Mouse (Mus musculus) brown adipose tissue, adult 24 weeks (tissue): ENCODE measurements around the gene C530008M17Rik. TPM values are rescaled to one million over a fixed set of nuclear protein-coding genes. Genes with fewer than 3 reads are reported as not detected.
A peak's percentile ranks its signal among the peaks of the same experiment; 100 is the strongest.

ENCODE experiments used
- H3K27ac ChIP-seq: fragments of 200-500 bp; replicated peaks from 2 replicates; pipeline ENCODE4 v1.5.1; 2012; ENCODE audit warnings: low read depth, mild to moderate bottlenecking, low read length
- H3K4me1 ChIP-seq: fragments of 200-500 bp; 2 replicates; pipeline ENCODE4 v1.6.1; 2012; ENCODE audit warnings: low read length, mixed read lengths; ENCODE audit not compliant: control insufficient read depth, insufficient read depth, insufficient read length
- H3K4me3 ChIP-seq: fragments of 200-500 bp; 2 replicates; pipeline ENCODE4 v1.5.1; 2012; ENCODE audit warnings: low read depth, mild to moderate bottlenecking, low read length, moderate library complexity; ENCODE audit not compliant: insufficient read depth
- polyA plus RNA-seq: library from polyadenylated mRNA; stranded (reverse); fragments of >200 nt; gene quantifications from 2 replicates; pipeline ENCODE4 v1.2.4, GENCODE M21; 2012; ENCODE audit not compliant: missing spikeins, insufficient read depth, insufficient read length

Gene C530008M17Rik
- polyA plus RNA-seq = not detected in 2 replicates

GRCm38 (mm10) chr5:76656212-76656611 is at the start of gene C530008M17Rik:
C530008M17Rik (plus strand) TSS chr5:76656512.
- no peak within 1 kb of the TSS for H3K27ac ChIP-seq
- peak within 1 kb of the TSS; percentile 47 for H3K4me3 ChIP-seq
- peaks cover 4% of the 10 kb centered on the region; the same call in 1 of the 2 replicates for H3K4me1 ChIP-seq

- H3K4me1 ChIP-seq = no peaks in the 10 kb centered on the region
- H3K4me3 ChIP-seq = no peak overlapping the region
- H3K27ac ChIP-seq = no peak overlapping the region
Observed at GRCm38 (mm10) chr5:76609702-76610370, 46.5 kb upstream of the C530008M17Rik start.

- Histone ChIP-seq H3K27ac (no peak overlapping the region), H3K4me1 (no peaks in the 10 kb centered on the region), H3K4me3 (no peak overlapping the region)
Observed at GRCm38 (mm10) chr5:76612867-76613499, 43.3 kb upstream of the C530008M17Rik start.

- Histone ChIP-seq H3K27ac (no peak overlapping the region), H3K4me1 (no peaks in the 10 kb centered on the region), H3K4me3 (no peak overlapping the region)
Observed at GRCm38 (mm10) chr5:76615276-76615675, 41.0 kb upstream of the C530008M17Rik start.

GRCm38 (mm10) chr5:76616196-76616747 is 40.0 kb upstream of the C530008M17Rik start:
- no peaks in the 10 kb centered on the region for H3K4me1 ChIP-seq
- no peak overlapping the region for H3K4me3 ChIP-seq
- no peak overlapping the region for H3K27ac ChIP-seq

- H3K27ac ChIP-seq = no peak overlapping the region
Observed at GRCm38 (mm10) chr5:76618750-76619149, 37.6 kb upstream of the C530008M17Rik start.

GRCm38 (mm10) chr5:76623759-76624158 is 32.6 kb upstream of the C530008M17Rik start:
- H3K4me1 ChIP-seq = no peaks in the 10 kb centered on the region
- no peak overlapping the region for H3K4me3 ChIP-seq
- no peak overlapping the region for H3K27ac ChIP-seq

More at GRCm38 (mm10) chr5:76618750-76619149, 37.6 kb upstream of the C530008M17Rik start:
- no peak overlapping the region for H3K4me3 ChIP-seq
- no peaks in the 10 kb centered on the region for H3K4me1 ChIP-seq

GRCm38 (mm10) chr5:76627770-76628169 is 28.5 kb upstream of the C530008M17Rik start:
- Histone ChIP-seq H3K27ac (no peak overlapping the region), H3K4me3 (no peak overlapping the region), H3K4me1 (no peaks in the 10 kb centered on the region)

- H3K4me1 ChIP-seq = no peaks in the 10 kb centered on the region
- H3K27ac ChIP-seq = no peak overlapping the region
- H3K4me3 ChIP-seq = no peak overlapping the region
Observed at GRCm38 (mm10) chr5:76634012-76634411, 22.3 kb upstream of the C530008M17Rik start.

- Histone ChIP-seq H3K4me1 (no peaks in the 10 kb centered on the region), H3K4me3 (no peak overlapping the region), H3K27ac (no peak overlapping the region)
Observed at GRCm38 (mm10) chr5:76635592-76635991, 20.7 kb upstream of the C530008M17Rik start.

GRCm38 (mm10) chr5:76642076-76642475 is 14.2 kb upstream of the C530008M17Rik start:
- no peak overlapping the region for H3K27ac ChIP-seq
- H3K4me1 ChIP-seq = no peaks in the 10 kb centered on the region
- H3K4me3 ChIP-seq = no peak overlapping the region

- Histone ChIP-seq H3K4me1 (no peaks in the 10 kb centered on the region), H3K27ac (no peak overlapping the region), H3K4me3 (no peak overlapping the region)
Observed at GRCm38 (mm10) chr5:76644234-76644633, 12.1 kb upstream of the C530008M17Rik start.

GRCm38 (mm10) chr5:76645091-76645868 is 11.0 kb upstream of the C530008M17Rik start:
- no peak overlapping the region for H3K27ac ChIP-seq
- no peaks in the 10 kb centered on the region for H3K4me1 ChIP-seq

GRCm38 (mm10) chr5:76649897-76650296 is 6.4 kb upstream of the C530008M17Rik start:
- H3K4me1 ChIP-seq = no peaks in the 10 kb centered on the region
- no peak overlapping the region for H3K4me3 ChIP-seq
- H3K27ac ChIP-seq = no peak overlapping the region

More at GRCm38 (mm10) chr5:76645091-76645868, 11.0 kb upstream of the C530008M17Rik start:
- no peak overlapping the region for H3K4me3 ChIP-seq

GRCm38 (mm10) chr5:76651151-76651725 is 5.1 kb upstream of the C530008M17Rik start:
- no peak overlapping the region for H3K4me3 ChIP-seq
- no peak overlapping the region for H3K27ac ChIP-seq
- no peaks in the 10 kb centered on the region for H3K4me1 ChIP-seq
